Mouse (Mus musculus): ENCODE measurements around the gene Phf12. TPM values are rescaled to one million over a fixed set of nuclear protein-coding genes. Genes with fewer than 3 reads are reported as not detected.

The Phf12 gene
- polyA plus RNA-seq, 1 experiment from 2014 or later = 5.5 TPM

GRCm38 (mm10) chr11:77985541-77986065, 3.0 kb downstream of the Phf12 start:
- H3K9ac ChIP-seq = peak overlapping the region; percentile 100
- peak overlapping the region; percentile 100 for H3K4me3 ChIP-seq (replicated peaks)
- H3K9me3 ChIP-seq (replicated peaks) = no peaks in the 10 kb centered on the region
- WGBS (ENCODE audit: insufficient replicate concordance) = 63% methylated on average over 3 of the region's 3 CpGs
- H3K27ac ChIP-seq (replicated peaks) = 0 out of 2 replicates have a peak overlapping the region, but pooled peaks have one; percentile 98
- H3K4me1 ChIP-seq (replicated peaks) = peaks cover 33% of the 10 kb centered on the region
- H3K4me2 ChIP-seq = peak overlapping the region; percentile 90
- ATAC-seq (ENCODE audit: insufficient read depth) = no peak
- no peaks in the 10 kb centered on the region for H3K27me3 ChIP-seq
- peaks cover 49% of the 10 kb centered on the region for H3K36me3 ChIP-seq (replicated peaks)

- Histone ChIP-seq H3K9ac (no peak overlapping the region), H3K27me3 (no peaks in the 10 kb centered on the region), H3K4me1 (replicated peaks) (peaks cover 24% of the 10 kb centered on the region), H3K4me2 (no peak overlapping the region), H3K27ac (replicated peaks) (no peak overlapping the region), H3K9me3 (replicated peaks) (no peaks in the 10 kb centered on the region), H3K4me3 (replicated peaks) (no peak overlapping the region), H3K36me3 (replicated peaks) (peaks cover 81% of the 10 kb centered on the region)
- 88% methylated on average over 13 of the region's 13 CpGs for WGBS (ENCODE audit: insufficient replicate concordance)
- no peak for ATAC-seq (ENCODE audit: insufficient read depth)
Measured at GRCm38 (mm10) chr11:77989071-77989690, 6.6 kb downstream of the Phf12 start.

- no peak for ATAC-seq (ENCODE audit: insufficient read depth)
- no peaks in the 10 kb centered on the region for H3K27me3 ChIP-seq
- no peaks in the 10 kb centered on the region for H3K4me1 ChIP-seq (replicated peaks)
- no peaks in the 10 kb centered on the region for H3K9me3 ChIP-seq (replicated peaks)
- H3K4me2 ChIP-seq = no peak overlapping the region
- WGBS (ENCODE audit: insufficient replicate concordance) = 52% methylated on average over 1 of the region's 1 CpGs
- H3K27ac ChIP-seq (replicated peaks) = no peak overlapping the region
- peaks cover 70% of the 10 kb centered on the region for H3K36me3 ChIP-seq (replicated peaks)
- no peak overlapping the region for H3K4me3 ChIP-seq (replicated peaks)
- no peak overlapping the region for H3K9ac ChIP-seq
Measured at GRCm38 (mm10) chr11:77995556-77995955, 13.0 kb downstream of the Phf12 start.

- ATAC-seq (ENCODE audit: insufficient read depth) = no peak
- Histone ChIP-seq H3K4me3 (replicated peaks) (no peak overlapping the region), H3K9me3 (replicated peaks) (no peaks in the 10 kb centered on the region), H3K9ac (no peak overlapping the region), H3K36me3 (replicated peaks) (peaks cover 74% of the 10 kb centered on the region), H3K27ac (replicated peaks) (no peak overlapping the region), H3K4me1 (replicated peaks) (peaks cover 23% of the 10 kb centered on the region; the same call in 1 of the 2 replicates), H3K27me3 (no peaks in the 10 kb centered on the region), H3K4me2 (no peak overlapping the region)
- 86% methylated on average over 5 of the region's 5 CpGs for WGBS (ENCODE audit: insufficient replicate concordance)
Measured at GRCm38 (mm10) chr11:78006446-78006845, 23.9 kb downstream of the Phf12 start.

GRCm38 (mm10) chr11:78019676-78020075, 37.1 kb downstream of the Phf12 start:
- H3K4me3 ChIP-seq (replicated peaks) = no peak overlapping the region
- H3K9ac ChIP-seq = no peak overlapping the region
- no peak overlapping the region for H3K4me2 ChIP-seq
- peaks cover 96% of the 10 kb centered on the region for H3K36me3 ChIP-seq (replicated peaks)
- no peaks in the 10 kb centered on the region for H3K9me3 ChIP-seq (replicated peaks)
- H3K27me3 ChIP-seq = no peaks in the 10 kb centered on the region
- 16% methylated on average over 4 of the region's 4 CpGs for WGBS (ENCODE audit: insufficient replicate concordance)
- H3K27ac ChIP-seq (replicated peaks) = no peak overlapping the region
- ATAC-seq (ENCODE audit: insufficient read depth) = peak; percentile 44; the same call in 1 of the 2 replicates
- peaks cover 3% of the 10 kb centered on the region; the same call in 1 of the 2 replicates for H3K4me1 ChIP-seq (replicated peaks)

GRCm38 (mm10) chr11:78023607-78024006, 41.1 kb downstream of the Phf12 start:
- Histone ChIP-seq H3K36me3 (replicated peaks) (peaks cover 95% of the 10 kb centered on the region), H3K27me3 (no peaks in the 10 kb centered on the region), H3K4me1 (replicated peaks) (peaks cover 3% of the 10 kb centered on the region; the same call in 1 of the 2 replicates), H3K9ac (no peak overlapping the region), H3K9me3 (replicated peaks) (no peaks in the 10 kb centered on the region), H3K4me3 (replicated peaks) (no peak overlapping the region), H3K27ac (replicated peaks) (no peak overlapping the region), H3K4me2 (no peak overlapping the region)
- 74% methylated on average over 8 of the region's 8 CpGs for WGBS (ENCODE audit: insufficient replicate concordance)
- ATAC-seq (ENCODE audit: insufficient read depth) = no peak

GRCm38 (mm10) chr11:78029240-78029639, 46.7 kb downstream of the Phf12 start:
- Histone ChIP-seq H3K27ac (replicated peaks) (no peak overlapping the region), H3K9me3 (replicated peaks) (no peaks in the 10 kb centered on the region), H3K36me3 (replicated peaks) (peaks cover 63% of the 10 kb centered on the region), H3K4me1 (replicated peaks) (peaks cover 50% of the 10 kb centered on the region), H3K4me3 (replicated peaks) (no peak overlapping the region), H3K27me3 (no peaks in the 10 kb centered on the region), H3K4me2 (peak overlapping the region; percentile 5; the same call in 1 of the 2 replicates), H3K9ac (no peak overlapping the region)
- no peak for ATAC-seq (ENCODE audit: insufficient read depth)
- WGBS (ENCODE audit: insufficient replicate concordance) = 83% methylated on average over 8 of the region's 8 CpGs

- peak overlapping the region; percentile 85 for H3K4me3 ChIP-seq (replicated peaks)
- WGBS (ENCODE audit: insufficient replicate concordance) = 83% methylated on average over 2 of the region's 2 CpGs
- H3K4me1 ChIP-seq (replicated peaks) = peaks cover 60% of the 10 kb centered on the region
- peak overlapping the region; percentile 100 for H3K4me2 ChIP-seq
- peaks cover 64% of the 10 kb centered on the region for H3K36me3 ChIP-seq (replicated peaks)
- no peak overlapping the region for H3K27ac ChIP-seq (replicated peaks)
- H3K9ac ChIP-seq = 0 out of 2 replicates have a peak overlapping the region, but pooled peaks have one; percentile 1
- H3K9me3 ChIP-seq (replicated peaks) = no peaks in the 10 kb centered on the region
- no peak for ATAC-seq (ENCODE audit: insufficient read depth)
- no peaks in the 10 kb centered on the region for H3K27me3 ChIP-seq
Measured at GRCm38 (mm10) chr11:78030600-78030999, 48.0 kb downstream of the Phf12 start.

- H3K27ac ChIP-seq (replicated peaks) = peak overlapping the region; percentile 90
- H3K9me3 ChIP-seq (replicated peaks) = no peaks in the 10 kb centered on the region
- H3K4me2 ChIP-seq = peak overlapping the region; percentile 100
- H3K4me1 ChIP-seq (replicated peaks) = peaks cover 62% of the 10 kb centered on the region
- no peaks in the 10 kb centered on the region for H3K27me3 ChIP-seq
- peaks cover 60% of the 10 kb centered on the region for H3K36me3 ChIP-seq (replicated peaks)
- H3K9ac ChIP-seq = peak overlapping the region; percentile 90
- ATAC-seq (ENCODE audit: insufficient read depth) = 0 out of 2 replicates have a peak, but pooled peaks have one; percentile 0
- peak overlapping the region; percentile 85 for H3K4me3 ChIP-seq (replicated peaks)
- WGBS (ENCODE audit: insufficient replicate concordance) = 50% methylated on average over 6 of the region's 6 CpGs
Measured at GRCm38 (mm10) chr11:78031389-78031788, 48.8 kb downstream of the Phf12 start.

GRCm38 (mm10) chr11:78031947-78032808, 49.6 kb downstream of the Phf12 start, which contains the start of gene Dhrs13:
Gene Dhrs13 (plus strand): TSS chr11:78032280.
- Histone ChIP-seq H3K4me3 (replicated peaks) (peak within 1 kb of the TSS; percentile 85), H3K27ac (replicated peaks) (peak within 1 kb of the TSS; percentile 90), H3K27me3 (no peaks in the 10 kb centered on the region), H3K9ac (peak within 1 kb of the TSS; percentile 90), H3K4me2 (peak within 1 kb of the TSS; percentile 100), H3K4me1 (replicated peaks) (peaks cover 70% of the 10 kb centered on the region), H3K9me3 (replicated peaks) (no peaks in the 10 kb centered on the region), H3K36me3 (replicated peaks) (peaks cover 58% of the 10 kb centered on the region)
- ATAC-seq (ENCODE audit: insufficient read depth) = peak; percentile 95
- under 1% methylated on average over 96 of the region's 96 CpGs for WGBS (ENCODE audit: insufficient replicate concordance)

- H3K36me3 ChIP-seq (replicated peaks) = peaks cover 55% of the 10 kb centered on the region
- 14% methylated on average over 5 of the region's 5 CpGs for WGBS (ENCODE audit: insufficient replicate concordance)
- peak overlapping the region; percentile 90 for H3K9ac ChIP-seq
- no peaks in the 10 kb centered on the region for H3K9me3 ChIP-seq (replicated peaks)
- no peaks in the 10 kb centered on the region for H3K27me3 ChIP-seq
- H3K27ac ChIP-seq (replicated peaks) = peak overlapping the region; percentile 90
- peak overlapping the region; percentile 100 for H3K4me2 ChIP-seq
- H3K4me1 ChIP-seq (replicated peaks) = peaks cover 76% of the 10 kb centered on the region
- ATAC-seq (ENCODE audit: insufficient read depth) = no peak
- peak overlapping the region; percentile 85 for H3K4me3 ChIP-seq (replicated peaks)
Measured at GRCm38 (mm10) chr11:78032809-78033195, 50.2 kb downstream of the Phf12 start.
